Mouse (Mus musculus) heart, embryonic 14.5 days (tissue): ENCODE data around the gene Cdh18. TPM values are rescaled to one million over a fixed set of nuclear protein-coding genes. Genes with fewer than 3 reads are reported as not detected.
"Not testable (repeated sequence)": the region's sequence is repeated elsewhere in the genome, so short reads cannot be mapped to it uniquely, and the experiment has no call there.

ENCODE experiments used
- ATAC-seq: fragments of 200-750 bp; cut with Nextera tagmentation; 2 replicates; pipeline ENCODE4 v1.8.0; 2017; ENCODE audit warnings: low read depth, moderate TSS enrichment; ENCODE audit not compliant: insufficient number of reproducible peaks, insufficient read depth, low FRiP score
- H3K27ac ChIP-seq, 2 experiments: fragments of 200-500 bp in 1 of 2; fragments of 300-500 bp in 1 of 2; sonication (generic) in 1 of 2; replicated peaks in 1 of 2; 2 replicates each; pipeline ENCODE4 v1.5.1; 2012 to 2014; ENCODE audit warnings: low read depth in 2 of 2, low read length in 2 of 2, control low read depth in 1 of 2, mild to moderate bottlenecking in 1 of 2, mixed read lengths in 1 of 2; ENCODE audit not compliant: control insufficient read depth in 1 of 2, insufficient read depth in 1 of 2
- H3K27me3 ChIP-seq: fragments of 300-500 bp; sonication (generic); 2 replicates; pipeline ENCODE4 v1.6.1; 2014; ENCODE audit warnings: mild to moderate bottlenecking, low read length, control low read depth; ENCODE audit not compliant: control insufficient read depth, insufficient read depth
- H3K36me3 ChIP-seq: fragments of 300-500 bp; sonication (generic); 2 replicates; pipeline ENCODE4 v1.6.1; 2014; ENCODE audit warnings: mild to moderate bottlenecking, control low read depth, low read length, mixed read lengths; ENCODE audit not compliant: control insufficient read depth, insufficient read depth
- H3K4me1 ChIP-seq, 2 experiments: fragments of 200-500 bp in 1 of 2; fragments of 300-500 bp in 1 of 2; sonication (generic) in 1 of 2; 2 replicates each; pipeline ENCODE4 v1.6.1; 2012 to 2014; ENCODE audit warnings: low read length in 2 of 2, control low read depth in 1 of 2, mixed read lengths in 1 of 2; ENCODE audit not compliant: control insufficient read depth in 2 of 2, insufficient read depth in 2 of 2
- H3K4me2 ChIP-seq: fragments of 300-500 bp; sonication (generic); 2 replicates; pipeline ENCODE4 v1.6.1; 2014; ENCODE audit warnings: mild to moderate bottlenecking, low read length
- H3K4me3 ChIP-seq, 2 experiments: fragments of 200-500 bp in 1 of 2; fragments of 300-500 bp in 1 of 2; sonication (generic) in 1 of 2; 2 replicates each; pipeline ENCODE4 v1.5.1; 2012 to 2014; ENCODE audit warnings: low read length in 2 of 2, mild to moderate bottlenecking in 2 of 2, control low read depth in 1 of 2, low read depth in 1 of 2, moderate library complexity in 1 of 2; ENCODE audit not compliant: control insufficient read depth in 1 of 2, insufficient read depth in 1 of 2
- H3K9ac ChIP-seq: fragments of 300-500 bp; sonication (generic); 2 replicates; pipeline ENCODE4 v1.6.1; 2014; ENCODE audit warnings: mild to moderate bottlenecking, low read length
- H3K9me3 ChIP-seq: fragments of 300-500 bp; sonication (generic); 2 replicates; pipeline ENCODE4 v1.6.1; 2016; ENCODE audit warnings: low read length, control low read depth; ENCODE audit not compliant: control insufficient read depth
- WGBS: fragments of 180-500 bp; shearing (Covaris S2); extraction: QIAGEN DNeasy Blood & Tissue Kit; methylation state at CpG from one replicate; pipeline ENCODE4 v1.1.7; 2014; 5-methylcytosine and 5-hydroxymethylcytosine counted together
- polyA plus RNA-seq: library from polyadenylated mRNA; unstranded; fragments of >200 nt; fragmentation: Nextera tagmentation; extraction: Ambion mirVana; gene quantifications from 2 replicates; pipeline ENCODE4 v1.2.1, GENCODE M21; 2014

The Cdh18 gene
- polyA plus RNA-seq, 1 experiment from 2014 or later = 0.27 TPM

GRCm38 (mm10) chr15:23212068-23212467 is 663.2 kb downstream of the Cdh18 start:
- ATAC-seq = no peak
- no peak overlapping the region for H3K9ac ChIP-seq
- no peak overlapping the region for H3K4me2 ChIP-seq
- no peak overlapping the region for H3K4me3 ChIP-seq
- no peak overlapping the region for H3K27ac ChIP-seq
- no peaks in the 10 kb centered on the region for H3K36me3 ChIP-seq
- H3K9me3 ChIP-seq = no peaks in the 10 kb centered on the region
- no peaks in the 10 kb centered on the region for H3K27me3 ChIP-seq
- 82% methylated on average over 3 of the region's 3 CpGs for WGBS
- no peaks in the 10 kb centered on the region for H3K4me1 ChIP-seq

GRCm38 (mm10) chr15:23230616-23231015 is 681.8 kb downstream of the Cdh18 start:
- Histone ChIP-seq H3K9ac (no peak overlapping the region), H3K27ac (no peak overlapping the region), H3K4me3 (no peak overlapping the region), H3K4me1 (no peaks in the 10 kb centered on the region), H3K36me3 (no peaks in the 10 kb centered on the region), H3K27me3 (no peaks in the 10 kb centered on the region), H3K4me2 (no peak overlapping the region), H3K9me3 (no peaks in the 10 kb centered on the region)
- WGBS = 50% methylated on average over 2 of the region's 2 CpGs
- no peak for ATAC-seq

GRCm38 (mm10) chr15:23257751-23258440 is 709.1 kb downstream of the Cdh18 start:
- no peaks in the 10 kb centered on the region for H3K4me1 ChIP-seq
- no peaks in the 10 kb centered on the region for H3K9me3 ChIP-seq
- H3K9ac ChIP-seq = no peak overlapping the region
- 61% methylated on average over 5 of the region's 5 CpGs for WGBS
- no peaks in the 10 kb centered on the region for H3K27me3 ChIP-seq
- H3K4me2 ChIP-seq = no peak overlapping the region
- ATAC-seq = no peak
- no peak overlapping the region for H3K4me3 ChIP-seq
- no peaks in the 10 kb centered on the region for H3K36me3 ChIP-seq
- no peak overlapping the region for H3K27ac ChIP-seq

- Histone ChIP-seq H3K4me2 (no peak overlapping the region), H3K27me3 (no peaks in the 10 kb centered on the region), H3K4me3 (no peak overlapping the region), H3K27ac (no peak overlapping the region), H3K4me1 (no peaks in the 10 kb centered on the region), H3K36me3 (no peaks in the 10 kb centered on the region), H3K9me3 (no peaks in the 10 kb centered on the region), H3K9ac (no peak overlapping the region)
- ATAC-seq = no peak
- WGBS = 68% methylated on average over 4 of the region's 4 CpGs
These were observed 729.6 kb downstream of the Cdh18 start for GRCm38 (mm10) chr15:23278421-23278820.

GRCm38 (mm10) chr15:23305018-23305417 is 756.2 kb downstream of the Cdh18 start:
- Histone ChIP-seq H3K9ac (no peak overlapping the region), H3K9me3 (no peaks in the 10 kb centered on the region), H3K36me3 (no peaks in the 10 kb centered on the region), H3K4me1 (no peaks in the 10 kb centered on the region), H3K27me3 (no peaks in the 10 kb centered on the region), H3K4me2 (no peak overlapping the region), H3K4me3 (no peak overlapping the region), H3K27ac (no peak overlapping the region)
- no peak for ATAC-seq
- WGBS = 66% methylated on average over 1 of the region's 1 CpGs

GRCm38 (mm10) chr15:23316766-23317165 is 767.9 kb downstream of the Cdh18 start:
- Histone ChIP-seq H3K27ac (no peak overlapping the region), H3K4me3 (no peak overlapping the region), H3K4me1 (no peaks in the 10 kb centered on the region), H3K9me3 (no peaks in the 10 kb centered on the region), H3K27me3 (no peaks in the 10 kb centered on the region), H3K36me3 (no peaks in the 10 kb centered on the region), H3K4me2 (no peak overlapping the region), H3K9ac (no peak overlapping the region)
- WGBS = 76% methylated on average over 3 of the region's 3 CpGs
- ATAC-seq = no peak

- Histone ChIP-seq H3K36me3 (no peaks in the 10 kb centered on the region), H3K27ac (no peak overlapping the region), H3K4me3 (no peak overlapping the region), H3K4me2 (no peak overlapping the region), H3K9ac (no peak overlapping the region), H3K4me1 (no peaks in the 10 kb centered on the region), H3K27me3 (no peaks in the 10 kb centered on the region), H3K9me3 (no peaks in the 10 kb centered on the region)
- ATAC-seq = no peak
These were observed 768.6 kb downstream of the Cdh18 start for GRCm38 (mm10) chr15:23317409-23317808.

GRCm38 (mm10) chr15:23340338-23340737 is 791.5 kb downstream of the Cdh18 start:
- not testable (repeated sequence) for H3K9me3 ChIP-seq, H3K4me1 ChIP-seq, H3K4me3 ChIP-seq, H3K9ac ChIP-seq, H3K36me3 ChIP-seq, H3K27me3 ChIP-seq, H3K27ac ChIP-seq, ATAC-seq, H3K4me2 ChIP-seq
- no CpG with 5 or more reads among the region's 4 CpGs for WGBS
